Mouse (Mus musculus) MEL (cell line): ENCODE data around the gene Hspa1a.
A peak's percentile ranks its signal among the peaks of the same experiment; 100 is the strongest.

ENCODE experiments used
- CTCF ChIP-seq, 3 experiments: IDR thresholded peaks in 2 of 3; conservative IDR thresholded peaks in 1 of 3; 2 replicates each; pipeline ENCODE4 v1.5.1; 2011 to 2012; ENCODE audit warnings: low read length in 3 of 3, low read depth in 2 of 3, mild to moderate bottlenecking in 2 of 3, improper control_type of control experiment in 1 of 3, inconsistent platforms in 1 of 3, mixed read lengths in 1 of 3, moderate library complexity in 1 of 3; ENCODE audit not compliant: control insufficient read depth in 1 of 3, insufficient read depth in 1 of 3, poor library complexity in 1 of 3, severe bottlenecking in 1 of 3
- ELF1 ChIP-seq: IDR thresholded peaks from 2 replicates; pipeline ENCODE4 v1.6.1; 2014; ENCODE audit warnings: low read depth, mild to moderate bottlenecking, inconsistent platforms, low read length, improper control_type of control experiment, moderate library complexity
- ETS1 ChIP-seq: IDR thresholded peaks from 2 replicates; pipeline ENCODE4 v1.6.1; 2012; ENCODE audit warnings: low read depth, mild to moderate bottlenecking, inconsistent platforms, low read length, improper control_type of control experiment, moderate library complexity
- RAD21 ChIP-seq: IDR thresholded peaks from 2 replicates; pipeline ENCODE4 v1.6.1; 2011; ENCODE audit warnings: mild to moderate bottlenecking, low read depth, low read length, improper control_type of control experiment
- TAL1 ChIP-seq: IDR thresholded peaks from 2 replicates; pipeline ENCODE4 v1.6.1; 2012; ENCODE audit warnings: mild to moderate bottlenecking, inconsistent platforms, low read length, moderate library complexity, mixed read lengths
- TCF12 ChIP-seq: IDR thresholded peaks from 2 replicates; pipeline ENCODE4 v1.6.1; 2014; ENCODE audit warnings: low read depth, mild to moderate bottlenecking, inconsistent platforms, low read length, improper control_type of control experiment, moderate library complexity
- ZC3H11A ChIP-seq: IDR thresholded peaks from 2 replicates; pipeline ENCODE4 v1.6.1; 2012; ENCODE audit warnings: low read depth, mild to moderate bottlenecking, inconsistent platforms, low read length, improper control_type of control experiment

DNA sequence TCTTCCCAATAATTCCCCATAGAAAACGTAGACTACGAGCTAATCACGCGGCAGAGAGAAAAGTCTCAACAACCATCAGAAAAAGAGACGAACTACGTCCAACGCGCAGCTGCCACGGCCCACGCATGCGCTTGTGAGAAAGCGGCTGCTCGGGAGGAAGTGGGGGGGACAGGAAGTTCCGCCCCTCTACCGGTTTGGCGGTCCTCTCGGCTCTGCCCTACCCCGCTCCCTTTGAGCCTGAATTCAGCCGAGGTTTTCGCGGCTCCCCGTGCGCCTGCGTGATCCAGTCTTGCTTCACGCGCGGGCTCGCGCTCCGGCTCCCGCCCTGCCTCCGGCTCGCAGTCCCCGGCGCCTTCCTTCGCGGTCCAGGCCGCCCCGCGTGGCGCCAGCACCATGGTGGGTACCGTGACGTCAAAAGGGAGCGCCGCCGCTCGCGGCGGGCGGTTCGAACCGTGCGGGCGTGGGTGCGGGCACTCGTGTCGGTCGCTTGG lies 9.8 kb upstream of the Hspa1a start, which contains the start of gene Lsm2:
- no peak for TF ChIP-seq TAL1
- no peak for TF ChIP-seq CTCF (IDR thresholded peaks at IDR 0.05 in 2 of 3, conservative IDR thresholded peaks at IDR 0.05 in 1 of 3; ENCODE audit: control insufficient read depth in 1 of 3, insufficient read depth in 1 of 3, low read depth in 2 of 3, low read length in 3 of 3, poor library complexity in 1 of 3, severe bottlenecking in 1 of 3)
- TF ChIP-seq ELF1: peak; percentile 81
- TF ChIP-seq RAD21: no peak
- TF ChIP-seq ETS1: peak; percentile 19; the same call in 1 of the 2 replicates
- no peak for TF ChIP-seq ZC3H11A
- TF ChIP-seq TCF12: no peak
